Mouse (Mus musculus) brain, adult 2 months (tissue): Measurements from ENCODE around the gene Krtap1-5.

Experiments used
- DNase-seq: peaks from one replicate; pipeline ENCODE4 v3.0.0; 2011; ENCODE audit warnings: low read depth, low spot score

Gene Krtap1-5

DNA sequence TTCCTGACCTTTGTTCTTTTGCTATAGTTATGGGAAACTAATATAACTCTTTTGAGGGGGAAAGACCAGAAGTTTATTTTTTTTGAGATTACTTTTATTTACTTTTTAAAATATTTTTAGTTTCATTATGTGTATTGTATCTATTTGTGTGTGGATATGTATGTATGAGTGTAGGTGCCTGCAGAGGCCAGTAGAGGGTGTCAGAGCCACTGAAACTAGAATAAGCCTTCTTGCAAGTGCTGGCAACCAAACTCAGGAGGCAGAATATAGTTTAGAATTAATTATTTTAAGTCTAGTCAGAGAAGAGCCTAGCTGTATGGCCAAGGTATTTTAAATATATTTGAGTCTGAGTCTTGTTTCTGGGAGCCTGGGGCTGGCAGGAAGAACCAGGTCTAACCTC is 32.9 kb downstream of the Krtap1-5 start:
- DNase-seq, result no peak

DNA sequence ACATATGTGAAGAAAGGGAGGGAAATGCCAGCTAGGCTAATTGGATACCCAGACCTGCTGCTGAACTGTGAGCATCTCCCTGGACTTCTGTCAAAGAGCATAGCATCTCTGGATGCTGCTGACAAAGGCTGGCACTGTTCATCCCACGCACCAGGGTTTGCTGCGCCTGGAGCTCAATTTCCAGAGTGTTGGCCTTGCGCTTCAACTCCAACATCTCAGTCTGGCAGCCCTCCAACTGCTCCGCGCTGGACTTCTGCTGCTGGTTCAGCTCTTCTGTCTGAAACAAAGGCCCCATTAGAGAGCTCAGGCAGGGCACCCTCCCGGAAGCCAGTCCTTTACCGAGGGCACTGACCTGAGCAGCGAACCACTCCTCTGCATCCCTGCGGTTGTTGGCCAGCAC is 41.1 kb downstream of the Krtap1-5 start:
- DNase-seq, result peak; percentile 88
